Mouse (Mus musculus) kidney, postnatal 4 days (tissue): Measurements from ENCODE around the gene Nek10.
"Not testable (repeated sequence)": the region's sequence is repeated elsewhere in the genome, so short reads cannot be mapped to it uniquely, and the experiment has no call there.

Experiments used
- DNase-seq, 2 experiments: peaks; one replicate each; pipeline ENCODE4 v3.0.0; 2021; ENCODE audit warnings: mixed read lengths in 2 of 2

The Nek10 gene

DNA sequence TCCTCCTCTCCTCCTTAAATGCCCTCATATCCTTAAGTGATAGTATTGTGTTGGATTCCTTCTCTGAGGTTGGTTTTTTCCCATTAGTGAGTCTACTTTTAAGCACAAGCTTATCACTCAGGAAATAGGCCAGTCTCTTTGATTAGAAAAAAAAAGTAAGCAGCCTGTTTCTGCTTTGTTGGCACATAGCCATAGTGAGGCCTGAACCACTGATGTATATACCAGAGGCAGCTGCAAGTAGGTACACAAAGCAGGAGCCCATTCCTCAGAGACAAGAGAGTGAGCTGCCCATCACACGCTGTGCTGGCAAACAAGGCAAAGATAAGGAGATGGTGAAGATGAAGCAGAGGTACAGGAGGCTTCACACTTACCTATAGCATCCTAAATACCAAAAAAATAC, 184.2 kb downstream of the Nek10 start:
- DNase-seq, result no peak

DNA sequence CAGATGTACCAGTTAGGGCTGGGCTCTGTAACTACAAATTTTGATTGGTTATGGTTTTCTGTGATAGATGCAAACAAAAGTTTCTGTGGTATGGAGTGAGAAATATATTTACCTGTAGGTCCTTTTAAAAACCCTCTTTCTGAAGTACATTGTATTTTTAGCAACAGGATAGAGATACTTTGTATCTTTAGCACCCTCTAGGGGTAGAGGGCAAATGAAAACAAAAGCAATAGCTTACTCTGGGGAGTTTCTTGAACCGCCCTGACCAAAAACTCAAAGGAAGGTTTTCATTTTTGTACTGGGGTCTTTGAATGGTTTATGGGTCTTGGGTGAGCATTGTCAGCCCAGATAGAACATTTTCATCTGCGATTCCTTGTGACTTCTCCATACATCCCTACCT, 188.4 kb downstream of the Nek10 start:
- DNase-seq, result no peak

DNA sequence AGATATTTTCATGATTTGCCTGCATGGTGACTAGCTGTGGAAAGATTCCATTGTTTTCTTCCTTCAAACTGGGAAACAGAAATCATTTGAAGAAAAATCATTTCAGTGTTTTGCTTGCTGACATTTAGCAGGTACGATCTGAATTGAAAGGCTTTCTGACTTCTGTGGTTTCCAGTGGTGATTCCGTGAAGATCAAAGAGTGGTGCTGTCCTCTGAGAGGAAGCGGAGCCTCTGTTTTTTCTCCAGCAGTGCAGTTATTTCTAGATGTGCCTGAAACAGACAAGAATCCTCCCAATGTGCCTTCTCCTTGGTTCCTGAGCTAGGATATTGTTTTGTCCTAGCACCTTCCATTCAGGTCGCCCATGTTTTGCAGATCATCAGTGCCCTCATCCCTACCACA, 208.2 kb downstream of the Nek10 start:
- no peak for DNase-seq

DNA sequence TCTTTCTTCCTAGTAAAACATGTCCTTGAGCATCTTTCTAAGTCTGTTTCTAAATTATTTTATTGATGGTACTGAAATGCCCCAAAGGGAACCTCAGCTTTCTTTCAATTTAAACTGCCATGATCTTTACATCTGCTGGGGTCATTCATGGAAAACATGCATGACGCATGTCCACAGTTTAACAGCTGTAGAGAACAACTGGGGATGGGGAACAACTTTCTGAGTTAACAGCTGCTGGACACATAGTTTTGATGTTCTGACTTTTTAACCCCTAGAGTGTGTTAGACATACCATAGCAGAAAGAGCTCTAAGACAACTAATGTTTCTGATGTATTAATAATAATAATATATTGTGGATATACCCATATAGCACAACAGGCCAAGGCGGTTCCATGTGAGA, 211.6 kb downstream of the Nek10 start:
- no peak for DNase-seq

DNA sequence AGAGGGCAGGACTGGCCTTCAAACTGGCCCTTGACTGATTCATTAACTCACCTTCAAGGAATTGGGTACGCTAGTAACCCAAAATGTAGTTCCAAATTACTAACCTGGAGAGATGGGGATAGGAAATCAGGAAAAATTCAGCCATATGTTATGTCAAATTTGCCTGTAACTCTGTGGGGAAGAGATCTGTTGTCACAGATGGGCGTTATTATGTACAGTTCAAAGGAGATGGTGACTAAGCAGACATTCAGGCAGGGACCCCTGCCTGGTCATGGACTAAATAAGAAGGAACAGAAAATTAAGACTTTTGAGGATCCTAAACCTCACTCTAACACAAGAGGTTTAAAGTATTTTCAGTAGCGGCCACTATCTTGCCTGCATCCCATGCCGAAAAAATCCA, 227.4 kb downstream of the Nek10 start:
- not testable (repeated sequence) for DNase-seq

DNA sequence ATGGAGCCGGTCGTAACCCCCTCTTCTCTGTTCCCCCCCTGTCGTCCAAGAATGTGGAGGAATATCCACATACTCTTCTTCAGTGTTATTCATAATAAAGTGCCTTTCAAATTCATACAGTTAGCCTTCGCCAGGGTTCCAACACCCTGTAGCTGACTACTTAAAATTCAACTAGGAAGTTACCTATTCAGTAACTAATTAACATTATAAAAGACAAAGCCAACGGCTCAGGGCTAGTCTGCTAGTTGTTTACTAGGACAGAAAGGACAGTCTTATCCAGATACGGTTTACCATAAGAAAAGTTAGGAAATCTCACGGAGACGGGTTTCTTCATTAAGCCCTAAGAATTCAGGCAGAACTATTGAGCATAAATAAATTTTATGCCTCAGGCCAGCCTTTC, 231.4 kb downstream of the Nek10 start:
- DNase-seq, result not testable (repeated sequence)

DNA sequence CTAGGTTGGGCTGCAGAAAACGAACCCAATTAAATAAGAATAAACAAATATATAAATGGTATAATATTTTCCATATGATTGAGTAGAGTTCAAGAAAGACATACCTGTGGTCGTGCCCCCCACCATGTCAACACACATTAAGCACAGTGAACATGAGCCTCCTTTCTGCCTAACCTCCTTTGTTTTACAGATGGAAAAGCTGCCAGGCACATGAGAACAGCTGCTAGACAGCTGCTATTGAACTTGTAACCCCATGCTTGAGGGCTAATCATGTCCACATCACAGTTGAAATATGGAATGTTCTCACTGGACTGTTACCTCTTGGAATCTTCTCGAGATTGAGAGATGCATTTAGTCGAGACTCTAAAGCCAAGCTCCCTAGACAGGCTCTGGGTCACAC, 245.0 kb downstream of the Nek10 start:
- DNase-seq, result no peak

DNA sequence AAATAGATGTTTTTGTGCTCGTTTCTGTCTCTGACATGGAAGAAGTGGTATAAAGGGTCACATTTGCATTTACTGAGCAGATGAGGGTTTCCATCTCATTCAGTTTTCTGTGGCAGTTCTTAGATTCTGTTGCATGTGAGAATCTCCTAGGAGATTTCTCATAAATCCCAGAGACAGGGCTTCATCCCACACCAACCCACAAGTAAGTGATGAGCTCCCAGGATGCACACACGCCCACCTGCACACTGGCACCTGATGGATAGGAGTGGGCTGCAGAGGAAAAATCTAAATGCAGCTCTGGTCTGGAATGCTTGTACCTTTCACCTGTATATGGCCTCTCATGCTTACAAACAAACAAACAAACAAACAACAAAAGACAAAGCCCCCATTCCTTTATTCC, 258.3 kb downstream of the Nek10 start:
- DNase-seq, result no peak
